Mouse (Mus musculus): ENCODE results near the gene Tmem151a.

- TF ChIP-seq CTCF (IDR thresholded peaks at IDR 0.05; ENCODE audit: low read depth, low read length) (no peak), POLR2A (IDR thresholded peaks at IDR 0.05; ENCODE audit: extremely low read depth, insufficient read depth, low read length) (no peak)
Measured at GRCm38 (mm10) chr19:5124055-5124614, 38.8 kb upstream of the Tmem151a start.
